Mouse (Mus musculus) lung, postnatal 0 days (tissue): ENCODE results near the gene Scamp1.

Source experiments
- CTCF ChIP-seq: IDR thresholded peaks from 2 replicates; pipeline ENCODE4 v1.5.1; 2016; ENCODE audit warnings: antibody characterized with exemption, mild to moderate bottlenecking
- EP300 ChIP-seq: IDR thresholded peaks from 2 replicates; pipeline ENCODE4 v1.6.1; 2016; ENCODE audit warnings: antibody characterized with exemption, mild to moderate bottlenecking, control low read depth

DNA sequence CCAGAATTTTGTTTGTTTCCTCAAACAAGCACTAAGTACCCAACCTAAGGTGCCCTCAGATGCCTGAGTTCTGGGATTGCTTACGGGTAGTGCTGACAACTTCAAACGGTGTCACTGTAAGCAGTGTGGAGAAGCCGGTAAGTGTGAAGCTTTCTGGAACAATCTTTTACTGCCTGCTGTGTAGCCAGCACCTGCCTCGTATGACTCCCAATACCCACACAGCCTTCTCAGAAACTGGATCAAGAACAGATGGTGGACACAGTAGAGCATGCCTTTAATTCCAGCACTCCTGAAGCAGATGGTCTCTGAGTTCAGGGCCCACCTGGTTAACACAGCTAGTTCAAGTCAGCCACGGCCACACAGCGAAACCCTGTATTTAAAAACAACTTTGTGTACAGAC is 24.0 kb downstream of the Scamp1 start:
- TF ChIP-seq CTCF: no peak
- TF ChIP-seq EP300: no peak
